8 mouse cellular contexts compared by ENCODE assay signal in genomic region chr17:84960136-84960535, GRCm38 (mm10). TPM values are rescaled to one million over a fixed set of nuclear protein-coding genes. Genes with fewer than 3 reads are reported as not detected.
DNase-seq lines count a peak whose midpoint lies in the region; ATAC-seq and TF ChIP-seq lines count a peak whose summit lies in the region.

No protein-coding gene starts in this region.

- 46% methylated on average over 4 of the region's 4 CpGs for WGBS in intestine, postnatal 0 days
- WGBS in lung, embryonic 16.5 days, result 42% methylated on average over 4 of the region's 4 CpGs

- H3K9me3 ChIP-seq in intestine, postnatal 0 days (ENCODE audit: control insufficient read depth), result no peaks in the 10 kb centered on the region
- no peaks in the 10 kb centered on the region for H3K9me3 ChIP-seq in lung, embryonic 16.5 days (ENCODE audit: control insufficient read depth, low read length)

- no peaks in the 10 kb centered on the region for H3K27me3 ChIP-seq in intestine, postnatal 0 days (replicated peaks; ENCODE audit: control insufficient read depth, insufficient read depth, low read length)
- no peaks in the 10 kb centered on the region for H3K27me3 ChIP-seq in lung, embryonic 16.5 days (ENCODE audit: control insufficient read depth, insufficient read depth, low read depth, low read length)

- no peak overlapping the region for H3K9ac ChIP-seq in intestine, postnatal 0 days (ENCODE audit: low read depth, low read length)
- H3K9ac ChIP-seq in lung, embryonic 16.5 days (ENCODE audit: low read length), result no peak overlapping the region

- no peaks in the 10 kb centered on the region for H3K4me1 ChIP-seq in intestine, postnatal 0 days (replicated peaks; ENCODE audit: control insufficient read depth, insufficient read depth, low read length)
- H3K4me1 ChIP-seq in lung, embryonic 16.5 days (replicated peaks; ENCODE audit: control insufficient read depth, insufficient read depth, low read length), result peaks cover 20% of the 10 kb centered on the region

- DNase-seq in embryo, embryonic 10.5 days (ENCODE audit: low spot score), result peak; percentile 11
- no peak for DNase-seq in embryo, embryonic 10 days (ENCODE audit: low spot score)
- DNase-seq in cerebellum, postnatal 10 days, result peak; percentile 24 to 45
- no peak for DNase-seq in right cerebral cortex, adult 18-20 months
- DNase-seq in frontal cortex, adult 2 months (ENCODE audit: extremely low spot score in 1 of 2, low spot score in 1 of 2), result no peak
- no peak for DNase-seq in thymus, postnatal 25 days

- ATAC-seq in intestine, postnatal 0 days, result no peak
- no peak for ATAC-seq in lung, embryonic 16.5 days (ENCODE audit: low read depth)

- peak overlapping the region; percentile 74 for H3K4me3 ChIP-seq in intestine, postnatal 0 days (ENCODE audit: low read depth, low read length)
- H3K4me3 ChIP-seq in lung, embryonic 16.5 days (ENCODE audit: low read length), result no peak overlapping the region

- H3K36me3 ChIP-seq in intestine, postnatal 0 days (ENCODE audit: control insufficient read depth, insufficient read depth), result no peaks in the 10 kb centered on the region
- no peaks in the 10 kb centered on the region for H3K36me3 ChIP-seq in lung, embryonic 16.5 days (ENCODE audit: control insufficient read depth, insufficient read depth, low read length)

- H3K27ac ChIP-seq in intestine, postnatal 0 days (ENCODE audit: low read depth, low read length), result no peak overlapping the region
- no peak overlapping the region for H3K27ac ChIP-seq in lung, embryonic 16.5 days (ENCODE audit: low read length)

- peak overlapping the region; percentile 72 for H3K4me2 ChIP-seq in intestine, postnatal 0 days (replicated peaks; ENCODE audit: low read depth)
- H3K4me2 ChIP-seq in lung, embryonic 16.5 days (ENCODE audit: low read depth, low read length), result peak overlapping the region; percentile 71

- no peak for TF ChIP-seq CTCF in intestine, postnatal 0 days (IDR thresholded peaks at IDR 0.05; ENCODE audit: low read depth)

RNA-seq across cellular contexts. Expression of gene Ppm1b, which starts 3.6 kb away (rescaled TPM):
- 59.2 and 64.3 TPM in 2 replicates for polyA plus RNA-seq in intestine, postnatal 0 days (2015; fragmentation: Nextera tagmentation; extraction: Ambion mirVana)
- 53.8 and 54.6 TPM in 2 replicates for polyA plus RNA-seq in lung, embryonic 16.5 days (2015; fragmentation: Nextera tagmentation; extraction: Ambion mirVana)
- 91.0 and 93.8 TPM in 2 replicates for polyA plus RNA-seq in frontal cortex, adult 2 months (2012; rRNA removed)

Comparison
In these comparisons a context has a peak if more than half of its experiments do, and no peak if none do; other contexts are left out.
1. DNase-seq: peak in embryo, embryonic 10.5 days (single experiment) and cerebellum, postnatal 10 days (2 of 2); none in embryo, embryonic 10 days (single experiment), right cerebral cortex, adult 18-20 months (single experiment), frontal cortex, adult 2 months (0 of 2) and thymus, postnatal 25 days (single experiment).